Mouse (Mus musculus): ENCODE results near the gene Krt6b. TPM values are rescaled to one million over a fixed set of nuclear protein-coding genes. Genes with fewer than 3 reads are reported as not detected.

The Krt6b gene
- polyA plus RNA-seq (2012; rRNA removed), result not detected in 2 replicates

GRCm38 (mm10) chr15:101680187-101680586 lies at the start of gene Krt6b:
Krt6b (minus strand) TSS chr15:101680287.

DNA sequence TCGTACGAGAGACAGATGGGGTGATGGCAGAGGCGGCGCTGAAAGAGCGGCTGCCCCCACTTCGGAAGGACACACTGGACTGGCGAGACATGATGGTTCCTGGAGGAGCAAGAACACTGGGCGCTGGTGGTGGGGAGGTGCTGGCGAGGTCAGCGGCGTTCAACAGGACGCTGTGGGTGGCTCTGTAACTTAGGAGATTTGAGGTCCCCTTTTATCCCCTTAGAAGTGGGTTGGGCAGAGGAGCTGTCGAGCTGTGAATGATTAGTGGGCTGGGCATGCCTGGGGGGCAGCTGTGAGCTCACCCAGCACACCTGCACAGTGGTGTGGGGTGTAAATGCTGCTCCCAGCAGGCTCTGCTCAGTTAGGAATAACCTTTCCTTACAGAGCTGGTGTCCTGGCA lies 32.6 kb upstream of the Krt6b start, which contains the start of gene Krt5:
Krt5 (minus strand) TSS at position 179 of the 400 bp plus-strand sequence.

DNA sequence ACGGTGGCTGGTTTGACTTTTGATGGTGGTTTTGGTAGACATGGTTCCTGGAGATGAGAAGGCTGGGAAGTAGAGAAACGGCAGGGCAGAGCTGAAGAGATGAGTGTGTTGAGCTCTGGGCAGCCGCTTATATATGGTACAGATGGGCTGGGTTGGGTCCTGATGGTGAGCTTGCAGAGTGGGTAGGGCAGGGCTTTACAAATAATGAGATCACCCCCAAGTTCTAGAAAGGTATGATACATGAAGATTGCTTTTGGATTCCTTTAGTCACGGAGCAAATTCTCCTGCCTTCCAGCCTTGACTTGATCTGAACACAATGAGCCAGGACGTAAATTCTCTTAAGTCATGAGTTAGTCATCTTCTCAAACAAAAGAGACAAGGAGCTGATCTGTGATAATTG lies 14.1 kb upstream of the Krt6b start, which contains the start of gene Krt6a:
Krt6a (minus strand) TSS at position 101 of the 400 bp plus-strand sequence.

DNA sequence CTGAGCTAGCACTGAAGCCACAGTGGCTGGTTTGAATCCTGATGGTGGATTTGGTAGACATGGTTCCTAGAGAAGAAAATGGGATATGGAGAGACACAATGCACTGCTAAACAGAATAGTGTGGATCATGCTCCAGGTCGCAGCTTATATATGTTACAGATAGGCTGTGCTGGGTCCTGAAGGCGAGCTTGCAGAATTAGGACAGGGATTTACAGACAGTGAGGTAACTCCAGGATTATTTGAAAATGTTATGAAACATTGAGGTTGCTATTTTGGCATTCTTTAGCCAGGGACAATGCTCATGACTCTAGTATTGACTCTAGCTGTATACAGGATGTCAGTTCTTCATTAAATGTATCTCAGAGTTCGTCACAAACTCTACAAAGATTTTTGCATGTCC lies 32.8 kb downstream of the Krt6b start, which contains the start of gene Gm5478:
Gm5478 (minus strand) TSS at position 101 of the 400 bp plus-strand sequence.

DNA sequence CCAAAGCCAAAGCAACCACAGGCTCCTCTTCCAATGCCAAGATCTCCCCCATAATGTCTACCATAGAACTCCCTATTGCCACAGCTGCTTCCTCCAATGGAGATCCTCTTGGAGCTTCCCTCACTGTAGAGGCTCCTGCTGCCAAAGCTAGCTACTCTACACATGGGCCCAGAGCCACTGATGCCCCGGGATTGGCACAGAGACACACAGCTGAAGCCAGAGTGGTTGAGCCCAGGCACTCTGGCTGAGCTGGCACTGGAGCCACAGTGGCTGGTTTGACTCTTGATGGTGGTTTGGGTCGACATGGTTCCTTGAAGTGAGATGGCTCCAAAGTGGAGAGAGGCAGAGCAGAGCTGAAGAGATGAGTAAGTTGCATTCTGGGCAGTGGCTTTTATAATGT lies 52.2 kb downstream of the Krt6b start, which contains the start of gene Gm5414:
Gm5414 (minus strand) TSS at position 305 of the 400 bp plus-strand sequence.

Other genes with a start within 250 kb of the Krt6b start
- gene Krt87, start 241.5 kb downstream of the Krt6b start, polyA plus RNA-seq (2012; rRNA removed), result not detected in 2 replicates
- not detected in 2 replicates for gene Krt88, start 232.5 kb downstream of the Krt6b start, polyA plus RNA-seq (2012; rRNA removed)
- gene Krt81, start 216.5 kb downstream of the Krt6b start, polyA plus RNA-seq (2012; rRNA removed), result not detected in 2 replicates
- gene Krt86, start 206.8 kb downstream of the Krt6b start, polyA plus RNA-seq (2012; rRNA removed), result not detected in 2 replicates
- 0.03 TPM in 1 of 2 replicates, not detected in the other for gene Krt83, start 188.8 kb downstream of the Krt6b start, polyA plus RNA-seq (2012; rRNA removed)
- not detected in 2 replicates for gene Gm49425, start 163.0 kb downstream of the Krt6b start, polyA plus RNA-seq (2012; rRNA removed)
- gene Krt84, start 147.5 kb downstream of the Krt6b start, polyA plus RNA-seq (2012; rRNA removed), result not detected in 2 replicates
- not detected in 2 replicates for gene Krt82, start 129.6 kb downstream of the Krt6b start, polyA plus RNA-seq (2012; rRNA removed)
- not detected in 2 replicates for gene Krt90, start 117.3 kb downstream of the Krt6b start, polyA plus RNA-seq (2012; rRNA removed)
- not detected in 2 replicates for gene Krt75, start 106.4 kb downstream of the Krt6b start, polyA plus RNA-seq (2012; rRNA removed)
- gene Gm5414, start 52.1 kb downstream of the Krt6b start, polyA plus RNA-seq (2012; rRNA removed), result not detected in 2 replicates
- gene Gm5478, start 32.9 kb downstream of the Krt6b start, polyA plus RNA-seq (2012; rRNA removed), result not detected in 2 replicates
- 0.01 TPM in 1 of 2 replicates, not detected in the other for gene Krt6a, start 14.0 kb upstream of the Krt6b start, polyA plus RNA-seq (2012; rRNA removed)
- gene Krt5, start 32.6 kb upstream of the Krt6b start, polyA plus RNA-seq (2012; rRNA removed), result 0.13 and 2.5 TPM in 2 replicates
- gene Krt71, start 62.8 kb upstream of the Krt6b start, polyA plus RNA-seq (2012; rRNA removed), result not detected in 2 replicates
- gene Krt72, start 106.2 kb upstream of the Krt6b start, polyA plus RNA-seq (2012; rRNA removed), result not detected in 2 replicates
- not detected in 2 replicates for gene Krt73, start 122.1 kb upstream of the Krt6b start, polyA plus RNA-seq (2012; rRNA removed)
- gene Krt2, start 137.9 kb upstream of the Krt6b start, polyA plus RNA-seq (2012; rRNA removed), result not detected in 2 replicates
- 0.01 and 0.10 TPM in 2 replicates for gene Krt1, start 170.5 kb upstream of the Krt6b start, polyA plus RNA-seq (2012; rRNA removed)
- 0.02 TPM in 1 of 2 replicates, not detected in the other for gene Krt77, start 189.4 kb upstream of the Krt6b start, polyA plus RNA-seq (2012; rRNA removed)
- gene Krt76, start 212.6 kb upstream of the Krt6b start, polyA plus RNA-seq (2012; rRNA removed), result not detected in 2 replicates
- gene Krt4, start 244.4 kb upstream of the Krt6b start, polyA plus RNA-seq (2012; rRNA removed), result 0.06 and 0.18 TPM in 2 replicates

Measured in liver, embryonic 14 days (tissue).